Mouse (Mus musculus): Measurements from ENCODE around the gene Abcg1. TPM values are rescaled to one million over a fixed set of nuclear protein-coding genes. Genes with fewer than 3 reads are reported as not detected.
A peak's percentile ranks its signal among the peaks of the same experiment; 100 is the strongest.

The Abcg1 gene
- polyA plus RNA-seq, 1 experiment: 1.3 TPM

DNA sequence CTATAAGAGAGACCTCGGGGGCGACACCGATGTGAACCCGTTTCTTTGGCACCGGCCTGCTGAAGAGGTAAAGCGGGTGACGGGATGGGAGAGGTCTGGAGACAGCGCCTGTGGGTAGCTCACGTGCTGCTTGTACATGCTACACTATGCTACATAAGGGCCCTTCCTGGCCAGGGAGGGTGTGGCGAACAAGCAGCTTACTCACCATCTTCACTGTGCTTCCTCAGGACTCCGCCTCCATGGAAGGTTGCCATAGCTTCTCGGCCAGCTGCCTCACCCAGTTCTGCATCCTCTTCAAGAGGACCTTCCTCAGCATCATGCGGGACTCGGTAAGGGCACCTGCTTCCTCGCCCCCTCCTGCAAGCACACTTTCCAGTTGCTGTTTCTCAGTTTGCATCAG lies 50.9 kb downstream of the Abcg1 start:
- H3K4me3 ChIP-seq (ENCODE audit: control insufficient read depth, low read depth, low read length): no peak overlapping the region
- H3K36me3 ChIP-seq (ENCODE audit: control insufficient read depth, insufficient read depth, low read length): no peaks in the 10 kb centered on the region
- H3K4me1 ChIP-seq (ENCODE audit: control insufficient read depth, insufficient read depth, low read length): no peaks in the 10 kb centered on the region
- no peak overlapping the region for H3K27ac ChIP-seq (ENCODE audit: control insufficient read depth, insufficient read depth, low read depth, low read length)
- no peak for TF ChIP-seq CTCF (IDR thresholded peaks at IDR 0.05; ENCODE audit: control insufficient read depth, insufficient read depth, insufficient replicate concordance, low read depth, low read length)
- no peak for TF ChIP-seq POLR2A (IDR thresholded peaks at IDR 0.05; ENCODE audit: control insufficient read depth, low read depth, low read length)
- no peaks in the 10 kb centered on the region for H3K27me3 ChIP-seq (ENCODE audit: control insufficient read depth, insufficient read depth, low read length)

DNA sequence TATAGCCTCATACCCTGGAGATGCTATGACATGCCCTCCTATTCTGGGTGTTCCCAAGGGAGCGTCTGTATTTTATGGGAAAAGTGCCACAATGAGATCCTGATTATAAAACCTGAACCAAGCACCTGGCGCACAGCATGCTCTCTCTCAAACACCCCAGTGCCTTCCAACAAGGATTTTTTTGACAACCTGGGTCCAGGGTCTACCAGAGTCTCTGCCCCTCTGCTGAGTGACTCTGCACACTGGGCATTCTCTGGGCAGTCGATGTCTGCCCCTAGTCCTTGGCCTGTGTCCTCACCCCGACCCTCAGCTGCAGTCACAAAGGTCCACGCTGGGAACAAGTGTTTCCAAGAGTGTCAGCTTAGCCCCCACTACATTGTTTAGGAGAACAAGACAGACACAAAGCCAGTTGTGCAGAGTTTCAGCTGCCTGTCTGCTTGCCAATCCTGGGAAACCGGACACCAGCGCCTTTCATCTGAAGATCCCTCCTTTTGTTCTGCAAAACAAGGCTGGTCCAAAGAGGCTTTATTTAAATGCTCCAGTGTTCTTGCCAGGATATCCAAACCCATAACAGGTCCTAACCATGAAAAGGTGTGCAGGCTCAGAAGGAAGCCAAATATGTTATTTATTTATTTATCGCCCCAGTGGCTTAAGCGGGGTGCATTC lies 55.8 kb downstream of the Abcg1 start:
- TF ChIP-seq CTCF (IDR thresholded peaks at IDR 0.05; ENCODE audit: control insufficient read depth, insufficient read depth, insufficient replicate concordance, low read depth, low read length) (no peak), POLR2A (IDR thresholded peaks at IDR 0.05; ENCODE audit: control insufficient read depth, low read depth, low read length) (no peak)
- Histone ChIP-seq H3K4me1 (ENCODE audit: control insufficient read depth, insufficient read depth, low read length) (no peaks in the 10 kb centered on the region), H3K4me3 (ENCODE audit: control insufficient read depth, low read depth, low read length) (no peak overlapping the region), H3K27me3 (ENCODE audit: control insufficient read depth, insufficient read depth, low read length) (no peaks in the 10 kb centered on the region), H3K27ac (ENCODE audit: control insufficient read depth, insufficient read depth, low read depth, low read length) (no peak overlapping the region), H3K36me3 (ENCODE audit: control insufficient read depth, insufficient read depth, low read length) (no peaks in the 10 kb centered on the region)

DNA sequence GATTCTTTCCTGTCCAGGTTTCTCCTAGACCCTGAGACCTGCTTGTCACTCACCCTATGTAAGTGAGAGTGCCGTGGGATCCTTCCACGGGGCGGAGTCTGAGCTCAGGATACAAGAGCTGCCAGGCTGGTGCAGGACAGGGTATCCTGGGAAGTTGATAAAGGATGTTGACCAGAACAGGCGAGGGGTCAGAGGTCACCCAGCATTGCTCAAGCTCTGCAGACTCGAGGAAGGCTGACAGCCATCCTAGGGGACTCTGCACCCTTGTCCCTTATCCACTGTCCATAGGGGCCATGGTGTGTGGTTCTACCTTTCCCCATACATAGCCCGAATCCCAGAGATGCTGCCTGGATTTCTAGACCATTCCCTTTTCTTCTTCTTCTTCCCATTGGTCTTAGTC lies 58.6 kb downstream of the Abcg1 start:
- TF ChIP-seq POLR2A (IDR thresholded peaks at IDR 0.05; ENCODE audit: control insufficient read depth, low read depth, low read length) (no peak), CTCF (IDR thresholded peaks at IDR 0.05; ENCODE audit: control insufficient read depth, insufficient read depth, insufficient replicate concordance, low read depth, low read length) (no peak)
- no peaks in the 10 kb centered on the region for H3K4me1 ChIP-seq (ENCODE audit: control insufficient read depth, insufficient read depth, low read length)
- no peaks in the 10 kb centered on the region for H3K36me3 ChIP-seq (ENCODE audit: control insufficient read depth, insufficient read depth, low read length)
- H3K27me3 ChIP-seq (ENCODE audit: control insufficient read depth, insufficient read depth, low read length): no peaks in the 10 kb centered on the region
- no peak overlapping the region for H3K27ac ChIP-seq (ENCODE audit: control insufficient read depth, insufficient read depth, low read depth, low read length)
- no peak overlapping the region for H3K4me3 ChIP-seq (ENCODE audit: control insufficient read depth, low read depth, low read length)

DNA sequence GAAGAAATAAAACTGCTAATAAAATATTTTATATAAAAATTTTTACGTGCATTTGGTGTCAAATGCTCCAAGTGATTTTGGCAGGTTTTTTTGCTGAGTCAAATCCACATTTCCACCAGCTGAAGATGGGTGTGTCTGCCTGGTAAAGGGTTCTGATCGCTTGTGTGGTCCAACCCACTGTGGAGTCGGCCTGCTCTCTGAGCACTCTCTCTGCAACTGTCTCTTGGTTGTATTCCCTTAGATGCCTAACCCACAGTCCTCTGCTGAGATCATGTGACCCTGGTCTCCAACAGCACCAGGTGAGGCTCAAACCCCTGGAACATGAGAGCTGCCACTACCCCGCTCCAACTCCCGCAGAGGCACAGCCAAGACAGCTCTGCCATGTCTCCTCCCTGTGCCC lies 60.5 kb downstream of the Abcg1 start:
- Histone ChIP-seq H3K27ac (ENCODE audit: control insufficient read depth, insufficient read depth, low read depth, low read length) (no peak overlapping the region), H3K4me3 (ENCODE audit: control insufficient read depth, low read depth, low read length) (no peak overlapping the region), H3K36me3 (ENCODE audit: control insufficient read depth, insufficient read depth, low read length) (no peaks in the 10 kb centered on the region), H3K4me1 (ENCODE audit: control insufficient read depth, insufficient read depth, low read length) (no peaks in the 10 kb centered on the region), H3K27me3 (ENCODE audit: control insufficient read depth, insufficient read depth, low read length) (no peaks in the 10 kb centered on the region)
- no peak for TF ChIP-seq CTCF (IDR thresholded peaks at IDR 0.05; ENCODE audit: control insufficient read depth, insufficient read depth, insufficient replicate concordance, low read depth, low read length)
- no peak for TF ChIP-seq POLR2A (IDR thresholded peaks at IDR 0.05; ENCODE audit: control insufficient read depth, low read depth, low read length)

DNA sequence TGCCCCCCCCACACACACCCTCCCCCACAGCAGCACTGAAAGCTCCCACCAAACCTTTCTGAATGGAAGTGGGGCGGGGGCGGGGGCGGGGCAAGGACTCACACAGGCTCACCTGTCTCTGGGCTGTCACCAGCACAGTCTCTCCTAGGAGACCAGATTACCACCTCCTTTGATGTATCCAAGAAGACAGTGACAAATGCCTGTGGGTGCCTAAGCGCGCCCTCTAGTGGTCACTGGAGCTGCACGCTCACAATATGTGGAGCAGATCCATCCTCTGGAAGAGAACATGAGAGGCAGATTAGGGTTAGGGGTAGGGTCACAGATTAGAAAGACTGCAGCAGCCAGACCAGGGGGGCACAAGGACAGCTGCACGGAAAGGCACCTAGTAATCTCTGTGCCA lies 62.0 kb downstream of the Abcg1 start:
- H3K27me3 ChIP-seq (ENCODE audit: control insufficient read depth, insufficient read depth, low read length): no peaks in the 10 kb centered on the region
- TF ChIP-seq CTCF (IDR thresholded peaks at IDR 0.05; ENCODE audit: control insufficient read depth, insufficient read depth, insufficient replicate concordance, low read depth, low read length) (peak; percentile 87; the same call in 1 of the 2 replicates), POLR2A (IDR thresholded peaks at IDR 0.05; ENCODE audit: control insufficient read depth, low read depth, low read length) (no peak)
- H3K36me3 ChIP-seq (ENCODE audit: control insufficient read depth, insufficient read depth, low read length): no peaks in the 10 kb centered on the region
- H3K4me3 ChIP-seq (ENCODE audit: control insufficient read depth, low read depth, low read length): no peak overlapping the region
- no peaks in the 10 kb centered on the region for H3K4me1 ChIP-seq (ENCODE audit: control insufficient read depth, insufficient read depth, low read length)
- no peak overlapping the region for H3K27ac ChIP-seq (ENCODE audit: control insufficient read depth, insufficient read depth, low read depth, low read length)

DNA sequence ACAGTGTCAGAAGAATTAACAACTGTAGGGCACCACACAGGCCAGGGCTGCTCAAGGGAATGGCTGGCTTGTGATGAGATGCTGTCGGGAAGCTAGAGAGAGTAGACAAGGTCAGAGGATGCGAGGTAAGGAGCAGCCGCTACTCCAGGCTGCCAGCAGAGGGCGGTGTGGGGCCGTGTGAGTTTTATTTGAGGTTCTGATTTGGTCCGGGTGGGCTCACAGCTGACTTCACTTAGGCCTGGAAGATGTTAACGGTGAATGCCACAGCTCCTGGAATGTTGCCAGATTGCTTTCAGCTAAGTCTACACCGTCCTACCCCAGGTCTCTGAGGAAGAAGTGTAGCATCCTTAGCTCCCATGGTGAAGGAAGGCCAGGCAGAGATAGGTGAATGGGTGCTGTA lies 64.5 kb downstream of the Abcg1 start:
- Histone ChIP-seq H3K4me1 (ENCODE audit: control insufficient read depth, insufficient read depth, low read length) (no peaks in the 10 kb centered on the region), H3K27me3 (ENCODE audit: control insufficient read depth, insufficient read depth, low read length) (no peaks in the 10 kb centered on the region), H3K4me3 (ENCODE audit: control insufficient read depth, low read depth, low read length) (no peak overlapping the region), H3K27ac (ENCODE audit: control insufficient read depth, insufficient read depth, low read depth, low read length) (no peak overlapping the region), H3K36me3 (ENCODE audit: control insufficient read depth, insufficient read depth, low read length) (no peaks in the 10 kb centered on the region)
- TF ChIP-seq CTCF (IDR thresholded peaks at IDR 0.05; ENCODE audit: control insufficient read depth, insufficient read depth, insufficient replicate concordance, low read depth, low read length): peak; percentile 92
- no peak for TF ChIP-seq POLR2A (IDR thresholded peaks at IDR 0.05; ENCODE audit: control insufficient read depth, low read depth, low read length)

DNA sequence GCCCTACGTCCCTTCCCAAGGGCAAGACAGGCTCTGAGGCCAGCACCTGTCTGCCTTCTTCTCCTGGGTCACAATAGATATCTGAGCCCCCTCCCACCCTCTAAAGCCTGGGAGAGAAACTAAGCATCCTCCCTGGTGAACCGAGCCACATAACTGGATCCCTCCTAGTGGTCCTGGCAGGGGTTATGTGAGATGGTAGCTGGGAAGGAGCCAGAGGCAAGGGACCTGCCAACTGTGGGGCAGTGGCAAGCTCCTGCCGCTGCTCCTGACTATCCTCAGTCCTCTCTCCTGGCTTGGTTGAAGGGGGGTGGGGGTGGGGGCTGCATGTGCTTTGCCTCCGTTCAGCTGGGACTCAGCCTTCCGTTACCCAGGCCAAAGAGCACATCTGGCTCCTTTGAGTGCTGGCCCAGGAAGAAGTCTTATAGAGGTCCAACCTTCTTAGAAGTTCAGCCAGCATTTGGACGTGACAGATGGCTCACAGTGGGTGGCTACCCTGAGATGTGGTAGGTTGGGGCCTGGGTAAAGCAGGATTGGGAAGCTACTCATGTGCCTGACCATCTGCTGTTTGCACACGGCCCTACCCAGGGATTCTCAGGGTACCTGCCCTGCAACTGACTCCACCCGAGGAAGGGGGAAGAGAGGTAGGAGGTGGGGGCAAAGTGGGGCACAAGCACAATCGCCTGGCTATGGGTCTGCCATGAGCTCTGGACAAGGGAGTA lies 68.2 kb downstream of the Abcg1 start:
- Histone ChIP-seq H3K27ac (ENCODE audit: control insufficient read depth, insufficient read depth, low read depth, low read length) (no peak overlapping the region), H3K27me3 (ENCODE audit: control insufficient read depth, insufficient read depth, low read length) (no peaks in the 10 kb centered on the region), H3K36me3 (ENCODE audit: control insufficient read depth, insufficient read depth, low read length) (no peaks in the 10 kb centered on the region), H3K4me1 (ENCODE audit: control insufficient read depth, insufficient read depth, low read length) (no peaks in the 10 kb centered on the region), H3K4me3 (ENCODE audit: control insufficient read depth, low read depth, low read length) (no peak overlapping the region)
- no peak for TF ChIP-seq POLR2A (IDR thresholded peaks at IDR 0.05; ENCODE audit: control insufficient read depth, low read depth, low read length)
- TF ChIP-seq CTCF (IDR thresholded peaks at IDR 0.05; ENCODE audit: control insufficient read depth, insufficient read depth, insufficient replicate concordance, low read depth, low read length): no peak

Data from testis, adult 2 months (tissue).